Mouse (Mus musculus) kidney, postnatal 36 days (tissue): ENCODE results near the gene Vwc2.

Source experiments
- DNase-seq, 2 experiments: peaks; one replicate each; pipeline ENCODE4 v3.0.0; 2021 to 2022; ENCODE audit warnings: mixed read lengths in 2 of 2

The Vwc2 gene

GRCm38 (mm10) chr11:11242694-11243377 lies 128.8 kb downstream of the Vwc2 start:
- no peak for DNase-seq

GRCm38 (mm10) chr11:11257348-11257747 lies 143.3 kb downstream of the Vwc2 start:
- DNase-seq, result no peak

GRCm38 (mm10) chr11:11280128-11280527 lies 166.1 kb downstream of the Vwc2 start:
- DNase-seq, result no peak

GRCm38 (mm10) chr11:11283512-11283911 lies 169.5 kb downstream of the Vwc2 start:
- DNase-seq, result no peak
